Mouse (Mus musculus) E14TG2a.4 (cell line): ENCODE results near the gene Chd2.

Experiments
- CTCF ChIP-seq: conservative IDR thresholded peaks from 2 replicates; pipeline ENCODE4 v1.5.1; 2014; ENCODE audit warnings: low read length
- NANOG ChIP-seq: IDR thresholded peaks from 2 replicates; pipeline ENCODE4 v1.6.1; 2014; ENCODE audit warnings: borderline replicate concordance, low read length, mixed read lengths

GRCm38 (mm10) chr7:73425451-73425850 lies 116.2 kb downstream of the Chd2 start:
- no peak for TF ChIP-seq CTCF
- no peak for TF ChIP-seq NANOG
